Mouse (Mus musculus): ENCODE results near the gene Fxyd1. TPM values are rescaled to one million over a fixed set of nuclear protein-coding genes. Genes with fewer than 3 reads are reported as not detected.

The Fxyd1 gene
- polyA plus RNA-seq, 1 experiment from 2014 or later = 25.3 TPM

GRCm38 (mm10) chr7:31056448-31056847, 551 bp downstream of the Fxyd1 start:
- peaks cover 34% of the 10 kb centered on the region for H3K27me3 ChIP-seq
- no peaks in the 10 kb centered on the region for H3K36me3 ChIP-seq
- WGBS = 73% methylated on average over 7 of the region's 7 CpGs
- no peak overlapping the region for H3K4me2 ChIP-seq (replicated peaks)
- H3K27ac ChIP-seq = no peak overlapping the region; the same call in 1 of the 2 replicates
- no peaks in the 10 kb centered on the region for H3K9me3 ChIP-seq (replicated peaks)
- no peak overlapping the region for H3K9ac ChIP-seq
- no peak for ATAC-seq (ENCODE audit: low FRiP score)
- peaks cover 45% of the 10 kb centered on the region for H3K4me1 ChIP-seq
- H3K4me3 ChIP-seq = no peak overlapping the region

- H3K27ac ChIP-seq = no peak overlapping the region
- H3K4me2 ChIP-seq (replicated peaks) = no peak overlapping the region
- ATAC-seq (ENCODE audit: low FRiP score) = no peak
- no peak overlapping the region for H3K9ac ChIP-seq
- no peaks in the 10 kb centered on the region for H3K36me3 ChIP-seq
- H3K4me3 ChIP-seq = no peak overlapping the region
- H3K4me1 ChIP-seq = peaks cover 51% of the 10 kb centered on the region
- H3K27me3 ChIP-seq = peaks cover 40% of the 10 kb centered on the region
- no peaks in the 10 kb centered on the region for H3K9me3 ChIP-seq (replicated peaks)
- 5% methylated on average over 2 of the region's 4 CpGs for WGBS
Observed at GRCm38 (mm10) chr7:31055883-31056282, 1.1 kb downstream of the Fxyd1 start.

DNA sequence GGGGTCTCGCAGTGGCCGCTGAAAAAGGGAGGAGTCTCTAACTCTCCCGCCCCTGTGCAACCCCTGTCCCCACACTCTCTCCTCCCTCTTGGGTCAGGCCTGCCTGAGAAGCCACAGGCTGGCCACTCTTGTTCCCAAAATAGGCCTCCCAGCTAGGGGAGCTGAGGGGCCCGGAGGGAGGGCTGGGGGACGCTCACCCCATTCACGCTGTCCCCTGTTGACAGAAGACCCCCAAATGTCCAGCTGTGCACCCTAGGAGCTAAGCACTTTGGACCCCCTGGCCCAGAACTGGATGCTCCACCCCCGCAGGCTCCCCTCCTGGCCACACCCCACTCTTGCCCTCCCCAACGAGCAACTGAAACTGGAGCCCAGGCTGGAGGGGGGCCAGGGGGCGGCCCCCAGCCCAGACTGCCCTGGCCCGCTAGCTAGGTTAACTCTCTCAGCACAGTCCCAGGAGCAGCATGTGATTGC, 1.6 kb downstream of the Fxyd1 start:
- Histone ChIP-seq H3K4me3 (no peak overlapping the region), H3K27me3 (peaks cover 45% of the 10 kb centered on the region), H3K36me3 (no peaks in the 10 kb centered on the region), H3K4me2 (replicated peaks) (peak overlapping the region; percentile 33), H3K4me1 (peaks cover 56% of the 10 kb centered on the region), H3K9me3 (replicated peaks) (no peaks in the 10 kb centered on the region), H3K27ac (no peak overlapping the region), H3K9ac (peak overlapping the region; percentile 36)
- WGBS = 3% methylated on average over 10 of the region's 10 CpGs
- ATAC-seq (ENCODE audit: low FRiP score) = no peak

- ATAC-seq (ENCODE audit: low FRiP score) = no peak
- no peak overlapping the region for H3K27ac ChIP-seq
- H3K9ac ChIP-seq = peak overlapping the region; percentile 36; the same call in 1 of the 2 replicates
- H3K4me3 ChIP-seq = no peak overlapping the region
- WGBS = 38% methylated on average over 11 of the region's 11 CpGs
- peak overlapping the region; percentile 33 for H3K4me2 ChIP-seq (replicated peaks)
- no peaks in the 10 kb centered on the region for H3K9me3 ChIP-seq (replicated peaks)
- H3K4me1 ChIP-seq = peaks cover 61% of the 10 kb centered on the region
- no peaks in the 10 kb centered on the region for H3K36me3 ChIP-seq
- peaks cover 51% of the 10 kb centered on the region for H3K27me3 ChIP-seq
Observed at GRCm38 (mm10) chr7:31054661-31055320, 2.2 kb downstream of the Fxyd1 start.

GRCm38 (mm10) chr7:31053882-31054447, 3.0 kb downstream of the Fxyd1 start:
- H3K27me3 ChIP-seq = peaks cover 58% of the 10 kb centered on the region
- 23% methylated on average over 10 of the region's 10 CpGs for WGBS
- H3K4me1 ChIP-seq = peaks cover 62% of the 10 kb centered on the region
- no peak overlapping the region for H3K27ac ChIP-seq
- no peak overlapping the region for H3K9ac ChIP-seq
- no peaks in the 10 kb centered on the region for H3K36me3 ChIP-seq
- no peak for ATAC-seq (ENCODE audit: low FRiP score)
- H3K4me2 ChIP-seq (replicated peaks) = no peak overlapping the region
- no peak overlapping the region for H3K4me3 ChIP-seq
- H3K9me3 ChIP-seq (replicated peaks) = no peaks in the 10 kb centered on the region

DNA sequence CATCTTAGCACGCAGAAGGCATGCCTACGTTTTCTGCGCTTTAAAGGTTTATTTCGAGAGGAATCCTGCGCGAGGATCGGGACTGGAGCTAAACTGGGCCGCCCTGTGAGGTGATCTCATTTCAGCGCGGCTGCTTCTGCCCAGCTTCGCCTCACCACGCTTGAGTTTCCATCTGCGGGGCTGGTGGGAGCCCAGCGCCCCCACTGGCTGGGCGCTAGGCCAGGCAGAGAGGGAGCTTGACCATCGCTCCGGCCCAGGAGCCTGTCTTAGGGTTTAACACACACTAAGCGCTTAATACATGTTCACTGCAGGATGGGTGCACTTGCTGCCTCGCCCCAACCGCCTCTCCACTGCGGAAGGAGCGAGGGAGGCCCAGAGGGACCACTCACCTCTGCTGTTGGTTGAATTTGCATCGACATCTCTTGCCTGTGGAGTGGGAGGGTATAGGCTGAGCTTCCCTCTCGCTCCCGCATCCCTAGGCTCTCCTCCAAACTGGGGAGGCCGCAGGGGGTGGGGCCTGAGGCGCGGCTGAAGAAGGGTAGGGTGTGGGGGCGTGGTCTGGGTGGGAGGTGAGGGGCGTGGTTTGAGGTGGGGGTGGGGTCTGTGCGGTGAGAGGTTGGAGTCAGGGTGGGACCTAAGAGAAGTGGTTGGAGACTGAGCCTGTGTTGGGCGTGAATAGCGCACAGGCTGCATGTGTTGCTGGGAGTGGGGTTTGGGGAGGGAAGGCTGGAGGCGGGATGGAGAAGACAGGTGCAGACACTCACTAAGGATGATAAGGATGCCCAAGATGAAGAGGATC, 4.2 kb downstream of the Fxyd1 start:
- H3K4me3 ChIP-seq = peak overlapping the region; percentile 32
- H3K36me3 ChIP-seq = no peaks in the 10 kb centered on the region
- H3K9me3 ChIP-seq (replicated peaks) = no peaks in the 10 kb centered on the region
- 3% methylated on average over 34 of the region's 34 CpGs for WGBS
- peak overlapping the region; percentile 60 for H3K4me2 ChIP-seq (replicated peaks)
- peaks cover 62% of the 10 kb centered on the region for H3K4me1 ChIP-seq
- H3K27ac ChIP-seq = no peak overlapping the region
- H3K27me3 ChIP-seq = peaks cover 67% of the 10 kb centered on the region
- H3K9ac ChIP-seq = peak overlapping the region; percentile 10; the same call in 1 of the 2 replicates
- ATAC-seq (ENCODE audit: low FRiP score) = no peak

- H3K9ac ChIP-seq = peak overlapping the region; percentile 10; the same call in 1 of the 2 replicates
- ATAC-seq (ENCODE audit: low FRiP score) = no peak
- H3K27ac ChIP-seq = no peak overlapping the region
- peaks cover 72% of the 10 kb centered on the region for H3K27me3 ChIP-seq
- H3K36me3 ChIP-seq = no peaks in the 10 kb centered on the region
- peak overlapping the region; percentile 60 for H3K4me2 ChIP-seq (replicated peaks)
- peaks cover 62% of the 10 kb centered on the region for H3K4me1 ChIP-seq
- H3K4me3 ChIP-seq = peak overlapping the region; percentile 32
- H3K9me3 ChIP-seq (replicated peaks) = no peaks in the 10 kb centered on the region
- WGBS = 3% methylated on average over 22 of the region's 22 CpGs
Observed at GRCm38 (mm10) chr7:31052251-31052635, 4.8 kb downstream of the Fxyd1 start.

DNA sequence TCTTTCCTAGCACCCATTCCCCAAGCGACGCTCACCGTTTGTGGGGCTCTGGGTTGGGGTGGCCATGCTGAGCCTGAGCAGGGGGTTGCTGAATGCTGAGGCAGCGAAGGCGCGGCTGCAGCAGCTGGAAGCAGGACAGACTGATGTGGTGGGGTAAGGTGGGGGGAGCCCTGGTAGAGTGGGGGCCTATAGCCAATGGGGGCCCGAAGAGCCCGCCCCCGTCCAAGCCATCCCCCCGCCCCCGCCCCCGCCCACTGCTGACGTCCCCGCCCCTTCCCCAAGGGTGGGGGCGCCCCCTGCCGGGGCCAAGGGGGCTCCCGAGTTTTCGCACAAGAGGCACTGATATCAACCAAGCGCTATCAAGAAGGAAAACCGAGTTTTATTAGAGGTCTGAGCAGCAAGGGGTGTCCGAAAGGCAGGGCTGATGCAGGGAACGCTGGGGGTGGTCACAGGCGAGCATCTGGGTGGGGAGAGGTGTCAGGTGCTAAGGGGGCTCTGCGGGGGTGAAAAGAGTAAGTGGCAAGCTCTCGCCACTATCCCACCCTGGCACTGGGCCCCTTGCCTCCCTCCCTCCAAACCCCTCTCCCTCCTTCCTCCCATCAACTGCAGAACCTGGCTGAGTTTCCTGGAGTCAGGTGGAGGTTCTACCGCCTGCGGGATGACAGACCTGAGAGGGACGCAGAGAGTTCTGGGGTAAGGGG, 5.5 kb downstream of the Fxyd1 start, which contains the start of gene Fxyd7:
TSS of gene Fxyd7 (minus strand) at position 147 of the 701 bp plus-strand sequence.
- Histone ChIP-seq H3K4me1 (peaks cover 62% of the 10 kb centered on the region), H3K4me2 (replicated peaks) (peak within 1 kb of the TSS; percentile 60), H3K36me3 (no peaks in the 10 kb centered on the region), H3K27ac (peak within 1 kb of the TSS; percentile 57), H3K9ac (peak within 1 kb of the TSS; percentile 55; the same call in 1 of the 2 replicates), H3K9me3 (replicated peaks) (no peaks in the 10 kb centered on the region), H3K4me3 (peak within 1 kb of the TSS; percentile 32), H3K27me3 (peaks cover 75% of the 10 kb centered on the region)
- 2% methylated on average over 27 of the region's 28 CpGs for WGBS
- ATAC-seq (ENCODE audit: low FRiP score) = peak; percentile 8; the same call in 1 of the 2 replicates

DNA sequence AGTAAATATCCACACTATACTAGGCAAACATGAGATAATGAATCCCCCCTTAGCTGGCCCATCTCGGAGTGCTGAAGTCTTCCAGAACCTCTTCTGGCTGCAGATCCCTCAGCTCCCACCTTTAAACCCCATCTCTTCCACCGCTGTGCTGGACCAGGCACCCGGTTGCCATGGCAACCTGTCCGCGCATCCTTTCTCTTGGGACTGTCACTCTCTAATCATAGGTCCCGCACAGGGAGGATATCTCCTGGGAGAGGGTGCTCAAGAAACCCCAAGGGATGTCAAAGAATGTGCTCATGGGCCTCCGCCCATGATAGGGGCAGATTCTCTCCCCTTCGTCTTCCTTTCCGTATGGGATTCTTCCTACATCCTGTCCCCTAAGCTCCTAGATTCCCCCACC, 6.1 kb downstream of the Fxyd1 start:
- Histone ChIP-seq H3K4me3 (peak overlapping the region; percentile 32), H3K4me2 (replicated peaks) (peak overlapping the region; percentile 60), H3K9me3 (replicated peaks) (no peaks in the 10 kb centered on the region), H3K36me3 (no peaks in the 10 kb centered on the region), H3K4me1 (peaks cover 62% of the 10 kb centered on the region), H3K27me3 (peaks cover 75% of the 10 kb centered on the region), H3K27ac (no peak overlapping the region), H3K9ac (0 out of 2 replicates have a peak overlapping the region, but pooled peaks have one; percentile 55)
- ATAC-seq (ENCODE audit: low FRiP score) = no peak
- WGBS = 2% methylated on average over 9 of the region's 9 CpGs

DNA sequence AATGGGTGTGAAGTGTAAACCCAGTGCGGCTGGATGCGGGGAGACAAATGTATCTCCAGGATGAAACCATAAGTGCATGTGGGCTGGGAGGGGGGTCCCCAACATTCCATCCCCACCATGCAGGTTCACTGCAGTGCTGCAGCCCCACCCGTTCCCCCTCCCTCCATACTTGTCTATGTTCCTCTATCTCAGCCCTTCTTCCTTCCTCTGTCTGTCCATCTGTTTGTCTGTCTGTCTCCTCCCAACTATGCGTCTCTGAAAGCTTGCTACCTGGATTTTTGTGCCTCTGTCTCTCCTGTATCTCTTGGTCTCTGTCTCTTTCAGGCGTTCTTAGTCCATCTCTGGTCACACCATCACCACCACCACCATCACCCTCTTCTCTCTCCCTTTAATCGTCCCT, 6.5 kb downstream of the Fxyd1 start:
- WGBS = 5% methylated on average over 6 of the region's 6 CpGs
- Histone ChIP-seq H3K27ac (peak overlapping the region; percentile 57; the same call in 1 of the 2 replicates), H3K4me1 (peaks cover 61% of the 10 kb centered on the region)

DNA sequence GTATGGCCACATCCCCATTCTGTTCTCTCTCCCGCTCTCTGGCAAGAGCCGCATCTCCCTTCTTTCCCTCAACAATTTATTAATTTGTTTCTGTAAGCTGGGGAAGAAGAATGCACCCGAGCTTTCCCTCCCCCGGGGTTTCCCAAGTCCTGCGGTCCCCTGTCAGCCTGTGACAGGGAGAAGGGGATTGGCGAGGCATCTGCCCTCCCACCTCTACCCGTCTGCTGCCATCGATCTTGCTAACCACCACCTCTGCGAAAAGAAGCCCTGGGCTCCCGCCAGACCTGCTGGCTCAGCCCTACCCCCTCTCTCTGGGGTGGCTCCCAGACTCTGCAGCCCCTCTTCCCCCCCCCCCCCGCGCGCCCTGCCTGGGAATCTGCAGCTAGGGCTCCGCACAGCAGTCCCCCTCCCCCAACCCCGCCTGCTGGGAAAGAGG, 7.1 kb downstream of the Fxyd1 start:
- peaks cover 54% of the 10 kb centered on the region for H3K4me1 ChIP-seq
- whole genome bisulfite sequencing = 2% methylated on average over 12 of the region's 15 CpGs
- H3K36me3 ChIP-seq = no peaks in the 10 kb centered on the region
- ATAC-seq (ENCODE audit: low FRiP score) = peak; percentile 55
- peak overlapping the region; percentile 57 for H3K27ac ChIP-seq
- H3K27me3 ChIP-seq = peaks cover 83% of the 10 kb centered on the region
- peak overlapping the region; percentile 60 for H3K4me2 ChIP-seq (replicated peaks)
- no peaks in the 10 kb centered on the region for H3K9me3 ChIP-seq (replicated peaks)
- peak overlapping the region; percentile 55 for H3K9ac ChIP-seq
- H3K4me3 ChIP-seq = peak overlapping the region; percentile 32

More for the DNA sequence above, 6.5 kb downstream of the Fxyd1 start:
- Histone ChIP-seq H3K4me3 (peak overlapping the region; percentile 32), H3K9me3 (replicated peaks) (no peaks in the 10 kb centered on the region), H3K9ac (peak overlapping the region; percentile 55; the same call in 1 of the 2 replicates), H3K27me3 (peaks cover 77% of the 10 kb centered on the region), H3K4me2 (replicated peaks) (peak overlapping the region; percentile 60), H3K36me3 (no peaks in the 10 kb centered on the region)
- ATAC-seq (ENCODE audit: low FRiP score) = 0 out of 2 replicates have a peak, but pooled peaks have one; percentile 2
